Mouse (Mus musculus) embryonic facial prominence, embryonic 13.5 days (tissue): ENCODE measurements around the gene Gm9195. TPM values are rescaled to one million over a fixed set of nuclear protein-coding genes. Genes with fewer than 3 reads are reported as not detected.

Experiments
- ATAC-seq: fragments of 200-750 bp; cut with Nextera tagmentation; 2 replicates; pipeline ENCODE4 v1.8.0; 2017; ENCODE audit warnings: low read depth; ENCODE audit not compliant: insufficient number of reproducible peaks, insufficient read depth, low FRiP score, low TSS enrichment
- H3K27ac ChIP-seq: fragments of 300-500 bp; sonication (generic); 2 replicates; pipeline ENCODE4 v1.5.1; 2015; ENCODE audit warnings: moderate library complexity, mild to moderate bottlenecking, inconsistent platforms
- H3K27me3 ChIP-seq: fragments of 300-500 bp; sonication (generic); 2 replicates; pipeline ENCODE4 v1.6.1; 2015; ENCODE audit warnings: mild to moderate bottlenecking, inconsistent platforms
- H3K36me3 ChIP-seq: fragments of 300-500 bp; sonication (generic); 2 replicates; pipeline ENCODE4 v1.6.1; 2015; ENCODE audit warnings: mild to moderate bottlenecking, inconsistent platforms
- H3K4me1 ChIP-seq: fragments of 300-500 bp; sonication (generic); 2 replicates; pipeline ENCODE4 v1.6.1; 2015; ENCODE audit warnings: inconsistent platforms
- H3K4me2 ChIP-seq: fragments of 300-500 bp; sonication (generic); 2 replicates; pipeline ENCODE4 v1.6.1; 2015; ENCODE audit warnings: moderate library complexity, mild to moderate bottlenecking, inconsistent platforms
- H3K4me3 ChIP-seq: fragments of 300-500 bp; sonication (generic); 2 replicates; pipeline ENCODE4 v1.5.1; 2015; ENCODE audit warnings: mild to moderate bottlenecking, inconsistent platforms
- H3K9ac ChIP-seq: fragments of 300-500 bp; sonication (generic); 2 replicates; pipeline ENCODE4 v1.6.1; 2015; ENCODE audit warnings: mild to moderate bottlenecking, inconsistent platforms
- H3K9me3 ChIP-seq: fragments of 300-500 bp; sonication (generic); 2 replicates; pipeline ENCODE4 v1.6.1; 2016; ENCODE audit warnings: inconsistent platforms
- WGBS: fragments of 180-500 bp; shearing (Covaris S2); methylation state at CpG from one replicate; pipeline ENCODE4 v1.1.7; 2015; ENCODE audit warnings: mixed read lengths; 5-methylcytosine and 5-hydroxymethylcytosine counted together
- polyA plus RNA-seq: library from polyadenylated mRNA; unstranded; fragments of >200 nt; fragmentation: Nextera tagmentation; extraction: Ambion mirVana; gene quantifications from 2 replicates; pipeline ENCODE4 v1.2.1, GENCODE M21; 2015

The Gm9195 gene
- polyA plus RNA-seq: not detected in 2 replicates

DNA sequence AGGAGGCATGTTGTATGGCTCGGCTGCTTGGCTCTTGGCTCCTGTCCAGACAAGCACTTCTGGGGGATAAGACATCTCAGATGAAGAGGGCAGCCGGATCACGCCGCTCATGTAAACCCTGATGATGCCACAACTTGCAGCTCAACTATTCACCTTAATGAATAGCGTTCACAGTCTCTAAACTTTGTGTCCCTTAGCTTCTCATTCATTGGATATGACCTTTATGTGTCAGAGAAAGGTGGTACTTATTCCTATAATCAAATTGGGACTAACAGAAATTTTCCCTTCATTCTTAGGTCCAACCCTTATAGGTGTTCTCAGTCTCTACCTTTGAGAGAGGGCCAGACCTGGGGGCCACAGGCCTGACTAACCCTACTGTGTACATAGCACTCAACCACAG lies at the start of gene Gm9195:
Gene Gm9195 (minus strand): TSS at position 101 of the 400 bp plus-strand sequence.
- no peak for ATAC-seq
- Histone ChIP-seq H3K4me2 (no peak within 1 kb of the TSS), H3K27me3 (no peaks in the 10 kb centered on the region), H3K36me3 (no peaks in the 10 kb centered on the region), H3K9me3 (no peaks in the 10 kb centered on the region), H3K27ac (no peak within 1 kb of the TSS), H3K9ac (no peak within 1 kb of the TSS), H3K4me1 (no peaks in the 10 kb centered on the region), H3K4me3 (no peak within 1 kb of the TSS)
- 69% methylated on average over 5 of the region's 5 CpGs for WGBS

DNA sequence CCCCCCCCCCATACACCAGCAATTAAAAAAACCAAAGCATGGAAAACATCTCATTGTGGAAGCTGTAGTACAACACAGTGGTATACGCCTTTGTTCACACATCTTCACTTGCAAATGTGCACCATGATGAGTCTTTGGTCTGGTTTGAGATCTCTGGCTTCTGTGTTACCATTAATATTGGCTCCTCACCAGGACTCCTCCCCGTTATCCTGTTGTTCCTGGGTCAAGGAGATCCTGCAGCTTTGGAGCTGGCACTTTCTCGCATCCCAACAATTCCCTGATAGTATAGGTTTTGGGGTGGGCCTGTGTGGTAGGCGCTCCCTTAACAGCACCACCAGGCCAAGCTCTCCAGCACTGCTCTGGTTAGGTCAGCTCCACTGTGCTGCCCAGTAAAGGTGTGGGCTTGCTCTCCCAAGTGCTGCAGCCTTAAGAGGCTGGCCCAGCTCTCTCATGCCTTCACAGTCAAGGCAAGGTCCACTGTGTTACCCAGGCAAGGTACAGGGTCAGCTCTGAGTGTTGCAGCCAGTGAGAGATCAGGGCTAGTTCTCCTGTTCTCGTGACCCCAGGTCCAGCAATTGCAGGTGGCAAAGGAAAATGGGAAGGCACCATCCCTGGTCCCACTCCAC lies 44.9 kb upstream of the Gm9195 start:
- peaks cover 23% of the 10 kb centered on the region for H3K27me3 ChIP-seq
- H3K27ac ChIP-seq: no peak overlapping the region
- 0 out of 2 replicates have a peak, but pooled peaks have one; percentile 60 for ATAC-seq
- no peak overlapping the region for H3K9ac ChIP-seq
- no peak overlapping the region for H3K4me3 ChIP-seq
- H3K9me3 ChIP-seq: no peaks in the 10 kb centered on the region
- H3K4me1 ChIP-seq: peaks cover 8% of the 10 kb centered on the region
- peaks cover 28% of the 10 kb centered on the region for H3K36me3 ChIP-seq
- no peak overlapping the region for H3K4me2 ChIP-seq
- 84% methylated on average over 5 of the region's 5 CpGs for WGBS

DNA sequence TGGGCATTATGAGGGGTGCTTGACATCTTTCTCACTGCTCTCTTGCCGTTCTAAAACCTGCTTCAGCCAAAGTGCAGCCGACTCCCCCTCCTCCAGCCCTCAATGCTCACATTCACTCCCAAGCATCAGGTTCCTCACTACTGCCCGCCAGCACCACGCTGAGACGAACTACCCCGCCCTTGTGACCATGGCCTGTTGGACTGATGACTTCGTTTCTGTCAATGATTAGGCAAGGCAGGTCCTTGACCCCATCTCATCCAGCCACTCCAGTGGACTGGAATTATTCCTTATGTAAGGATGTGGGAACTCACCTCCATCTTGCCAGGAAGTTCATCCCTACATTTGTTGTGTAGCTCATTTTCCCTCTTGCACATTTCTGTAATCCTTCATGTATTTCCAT lies 42.2 kb upstream of the Gm9195 start:
- no peak for ATAC-seq
- 79% methylated on average over 7 of the region's 7 CpGs for WGBS
- peaks cover 8% of the 10 kb centered on the region for H3K4me1 ChIP-seq

DNA sequence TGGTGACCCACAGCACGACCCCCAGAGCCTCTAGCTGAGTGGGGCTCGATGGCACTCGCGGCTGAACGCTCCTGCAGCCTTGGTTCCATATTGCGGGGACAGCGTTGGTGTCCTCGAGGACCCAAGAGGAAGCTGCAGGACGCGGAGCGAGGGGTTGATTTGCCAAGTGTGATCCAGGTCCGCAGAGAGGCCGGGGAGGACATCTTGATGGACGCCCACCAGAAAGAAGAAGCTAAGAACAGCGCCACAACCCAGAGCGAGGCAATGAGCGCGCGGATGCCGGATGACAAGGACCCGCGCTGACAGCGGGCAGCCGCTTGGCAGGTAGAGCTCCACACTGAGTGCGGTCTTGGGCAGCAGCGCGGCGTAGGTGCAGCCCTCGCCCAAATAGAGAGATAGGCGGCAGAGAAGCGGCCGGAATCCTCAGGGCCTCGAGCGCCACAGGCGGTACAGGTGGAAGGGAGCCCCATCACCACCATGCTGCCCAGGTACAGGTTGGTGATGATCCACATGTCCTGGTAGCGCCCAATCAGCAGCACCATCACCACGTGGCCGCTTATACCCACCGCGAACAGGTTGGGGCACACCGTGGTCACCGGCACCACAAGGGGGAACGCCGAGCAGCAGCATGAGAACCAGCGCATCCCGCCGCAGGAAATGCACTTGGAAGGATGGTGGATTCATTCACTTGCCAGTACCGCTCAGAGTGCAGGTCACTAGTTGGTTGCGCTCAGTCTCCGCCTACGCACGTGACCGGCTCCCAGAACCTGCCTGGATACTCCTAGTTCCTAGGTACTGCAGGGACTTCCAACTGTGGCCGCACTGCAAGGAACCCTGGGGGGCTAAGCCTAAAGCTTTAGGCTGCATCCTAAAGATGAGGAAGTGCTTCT lies 40.6 kb upstream of the Gm9195 start:
- peak overlapping the region; percentile 58 for H3K9ac ChIP-seq
- WGBS: 3% methylated on average over 54 of the region's 54 CpGs
- H3K4me1 ChIP-seq: peaks cover 8% of the 10 kb centered on the region
- ATAC-seq: peak; percentile 63
- H3K36me3 ChIP-seq: peaks cover 5% of the 10 kb centered on the region; the same call in 1 of the 2 replicates
- no peak overlapping the region for H3K27ac ChIP-seq
- peak overlapping the region; percentile 43 for H3K4me3 ChIP-seq
- peaks cover 53% of the 10 kb centered on the region for H3K27me3 ChIP-seq
- peak overlapping the region; percentile 91 for H3K4me2 ChIP-seq
- H3K9me3 ChIP-seq: no peaks in the 10 kb centered on the region

More for the DNA sequence above, 42.2 kb upstream of the Gm9195 start:
- Histone ChIP-seq H3K4me2 (no peak overlapping the region), H3K9ac (no peak overlapping the region), H3K9me3 (no peaks in the 10 kb centered on the region), H3K27ac (no peak overlapping the region), H3K27me3 (peaks cover 50% of the 10 kb centered on the region), H3K4me3 (no peak overlapping the region), H3K36me3 (peaks cover 5% of the 10 kb centered on the region; the same call in 1 of the 2 replicates)

DNA sequence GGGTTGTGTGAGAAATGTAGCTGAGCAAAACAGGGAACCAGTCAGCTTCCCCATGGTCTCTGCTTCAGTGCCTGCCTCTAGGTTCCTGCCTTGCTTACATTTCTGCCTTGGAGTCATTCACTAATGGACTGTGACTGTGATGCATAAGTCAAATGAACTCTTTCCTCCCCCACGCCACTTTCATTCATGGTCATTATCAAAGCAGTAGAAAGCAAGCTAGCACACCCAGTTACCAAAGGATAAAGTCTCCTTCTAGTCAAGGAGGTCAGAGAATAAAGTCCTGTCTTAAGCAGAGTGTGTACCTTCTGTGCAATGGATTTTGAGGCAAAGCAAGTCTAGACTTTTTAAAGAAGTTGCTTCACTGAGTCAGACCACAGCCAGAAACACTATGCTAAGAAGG lies 35.5 kb upstream of the Gm9195 start:
- no peak overlapping the region for H3K27ac ChIP-seq
- 59% methylated on average over 1 of the region's 1 CpGs for WGBS
- no peak overlapping the region for H3K4me3 ChIP-seq
- peaks cover 36% of the 10 kb centered on the region for H3K27me3 ChIP-seq
- no peaks in the 10 kb centered on the region for H3K9me3 ChIP-seq
- no peak overlapping the region for H3K4me2 ChIP-seq
- H3K36me3 ChIP-seq: no peaks in the 10 kb centered on the region
- no peak overlapping the region for H3K9ac ChIP-seq
- ATAC-seq: no peak
- peaks cover 5% of the 10 kb centered on the region for H3K4me1 ChIP-seq

DNA sequence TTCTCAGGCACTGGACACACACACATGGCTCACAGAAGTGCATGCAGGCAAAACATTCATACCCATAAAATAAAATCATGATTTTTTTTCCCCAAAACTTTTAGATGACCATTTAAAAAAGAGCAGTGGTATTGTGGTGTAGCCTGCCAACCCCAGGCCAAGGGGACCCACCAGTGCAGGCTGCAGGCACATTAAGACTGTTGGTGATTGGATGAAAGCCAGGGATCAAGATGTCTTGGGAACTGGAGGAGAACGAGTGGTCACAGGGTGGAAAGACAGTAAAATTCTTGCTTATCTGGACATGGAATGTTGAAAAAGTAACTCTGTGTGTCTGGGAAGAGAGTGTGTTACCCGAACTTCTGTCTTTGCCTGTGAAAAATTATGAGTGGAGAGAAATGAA lies 27.9 kb upstream of the Gm9195 start:
- ATAC-seq: no peak
- Histone ChIP-seq H3K4me1 (no peaks in the 10 kb centered on the region), H3K36me3 (no peaks in the 10 kb centered on the region), H3K4me2 (no peak overlapping the region), H3K4me3 (no peak overlapping the region), H3K27me3 (no peaks in the 10 kb centered on the region), H3K9me3 (no peaks in the 10 kb centered on the region), H3K9ac (no peak overlapping the region), H3K27ac (no peak overlapping the region)
- 52% methylated on average over 2 of the region's 2 CpGs for WGBS

DNA sequence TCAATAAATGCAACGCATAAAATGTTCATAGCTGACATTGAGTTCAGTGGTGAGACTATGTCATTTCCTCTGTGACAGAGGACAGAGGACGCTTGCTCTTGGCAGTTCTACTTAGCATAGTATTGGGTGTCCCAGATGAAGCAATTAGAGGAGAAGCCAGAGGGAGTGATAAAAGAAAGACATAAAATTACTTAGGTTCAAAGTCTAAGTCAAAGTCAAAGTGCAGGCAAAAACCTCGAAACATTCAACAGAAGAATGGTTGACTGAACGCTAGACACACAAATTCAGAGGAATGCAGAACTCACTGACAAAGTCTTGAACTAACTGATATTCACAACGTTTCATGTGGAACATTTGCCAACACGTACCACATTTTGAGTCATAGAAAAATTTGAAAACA lies 27.1 kb upstream of the Gm9195 start:
- H3K4me3 ChIP-seq: no peak overlapping the region
- no peaks in the 10 kb centered on the region for H3K9me3 ChIP-seq
- H3K27ac ChIP-seq: no peak overlapping the region
- H3K36me3 ChIP-seq: no peaks in the 10 kb centered on the region
- 76% methylated on average over 6 of the region's 6 CpGs for WGBS
- no peaks in the 10 kb centered on the region for H3K27me3 ChIP-seq
- no peak overlapping the region for H3K4me2 ChIP-seq
- H3K9ac ChIP-seq: no peak overlapping the region
- no peaks in the 10 kb centered on the region for H3K4me1 ChIP-seq
- ATAC-seq: no peak

DNA sequence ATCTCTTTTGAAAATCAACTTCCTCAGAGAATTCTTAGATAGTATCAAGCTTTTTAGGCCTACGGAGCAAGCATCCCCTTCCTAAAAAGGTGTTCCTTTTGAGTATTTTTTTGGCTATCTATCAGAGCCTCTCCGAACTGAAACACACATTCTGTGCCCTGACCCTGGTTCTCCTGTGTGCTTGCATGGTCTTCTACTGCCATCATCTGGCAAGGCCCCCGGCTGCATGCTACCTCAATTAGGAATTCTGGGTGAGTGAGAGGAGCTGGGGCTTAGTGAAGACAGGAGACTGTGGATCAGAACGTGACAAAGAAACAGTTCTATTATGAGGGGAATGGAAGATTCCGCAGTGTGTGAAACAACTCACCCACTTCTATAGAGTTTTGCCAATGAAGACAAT lies 24.7 kb upstream of the Gm9195 start:
- WGBS: 25% methylated on average over 5 of the region's 5 CpGs
- no peak for ATAC-seq
- H3K4me3 ChIP-seq: no peak overlapping the region

DNA sequence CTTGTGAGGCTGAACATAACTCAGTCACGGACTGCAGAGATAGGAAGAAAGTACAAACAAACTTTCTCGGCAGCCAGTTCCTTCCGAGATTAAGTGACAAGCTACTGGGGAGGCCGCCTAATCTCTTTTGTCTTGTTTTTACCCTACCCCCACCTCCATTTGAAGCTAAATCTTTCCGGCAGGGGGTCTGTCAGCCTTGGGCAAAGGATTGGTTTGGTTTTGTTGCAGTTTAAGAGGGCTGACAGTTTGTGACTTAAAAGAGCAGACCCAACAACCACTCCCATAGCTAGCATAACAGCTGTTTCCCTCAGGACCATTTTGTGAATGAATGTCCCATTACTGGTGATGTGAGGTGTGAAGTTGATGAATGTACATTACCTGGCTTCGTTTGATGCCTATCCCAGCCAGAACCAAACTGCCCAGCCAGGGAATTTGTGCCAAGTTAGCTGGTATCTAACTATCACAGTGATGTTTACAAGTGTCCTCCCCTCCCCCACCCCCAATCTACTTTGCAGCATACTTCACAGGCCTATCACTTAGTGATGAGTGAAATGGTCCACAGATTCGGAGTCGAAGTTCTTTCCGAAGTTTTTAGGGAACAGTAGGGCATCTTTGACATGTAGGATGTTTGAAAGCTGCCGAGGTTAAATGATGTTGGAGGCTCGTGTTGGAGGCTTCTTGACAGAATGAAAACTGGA lies 15.2 kb upstream of the Gm9195 start:
- H3K4me2 ChIP-seq: peak overlapping the region; percentile 69
- H3K36me3 ChIP-seq: no peaks in the 10 kb centered on the region
- H3K27ac ChIP-seq: no peak overlapping the region
- H3K9me3 ChIP-seq: no peaks in the 10 kb centered on the region
- 17% methylated on average over 11 of the region's 11 CpGs for WGBS
- H3K4me3 ChIP-seq: peak overlapping the region; percentile 39
- peak overlapping the region; percentile 64 for H3K9ac ChIP-seq
- H3K4me1 ChIP-seq: peaks cover 6% of the 10 kb centered on the region; the same call in 1 of the 2 replicates
- ATAC-seq: no peak
- H3K27me3 ChIP-seq: no peaks in the 10 kb centered on the region

More for the DNA sequence above, 24.7 kb upstream of the Gm9195 start:
- no peaks in the 10 kb centered on the region for H3K4me1 ChIP-seq
- H3K9ac ChIP-seq: no peak overlapping the region
- H3K36me3 ChIP-seq: no peaks in the 10 kb centered on the region
- no peak overlapping the region for H3K4me2 ChIP-seq
- H3K27ac ChIP-seq: no peak overlapping the region
- H3K9me3 ChIP-seq: no peaks in the 10 kb centered on the region
- no peaks in the 10 kb centered on the region for H3K27me3 ChIP-seq

DNA sequence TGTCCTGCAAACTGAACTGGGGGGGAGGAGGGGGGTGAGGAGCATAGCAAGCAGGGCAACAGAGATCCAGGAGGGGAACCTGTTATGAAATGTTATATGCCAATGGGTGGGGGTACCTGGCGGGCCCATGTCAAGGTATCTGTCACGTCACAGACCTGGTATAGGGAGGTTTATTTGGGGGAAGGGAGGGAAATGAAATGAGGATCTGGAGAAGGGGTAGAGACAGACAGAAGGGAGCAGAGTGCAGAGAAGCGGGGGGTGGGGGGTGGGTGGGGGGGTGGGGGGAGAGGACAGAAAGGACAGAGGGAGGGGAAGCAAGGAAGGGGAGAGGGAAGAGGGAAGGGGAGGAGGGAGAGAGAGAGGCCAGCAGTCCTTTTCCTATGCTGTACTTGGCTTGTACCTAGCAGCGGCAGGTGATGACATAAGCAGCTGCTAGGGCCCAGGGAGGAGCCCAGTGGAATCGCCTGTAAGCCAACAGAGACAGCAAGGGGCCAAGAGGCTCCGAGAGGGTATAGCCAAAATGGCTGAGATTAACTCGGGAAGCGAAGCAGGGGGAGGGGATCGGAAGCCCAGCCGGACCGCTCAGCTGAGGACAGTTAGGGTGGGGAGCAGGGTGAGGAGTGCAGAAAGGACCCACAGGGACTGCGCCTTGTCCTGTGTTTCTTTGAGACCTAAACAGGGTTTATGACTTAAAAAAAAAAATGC lies 14.5 kb upstream of the Gm9195 start:
- Histone ChIP-seq H3K27me3 (no peaks in the 10 kb centered on the region), H3K9me3 (no peaks in the 10 kb centered on the region), H3K36me3 (no peaks in the 10 kb centered on the region), H3K4me1 (peaks cover 6% of the 10 kb centered on the region; the same call in 1 of the 2 replicates), H3K9ac (peak overlapping the region; percentile 64), H3K4me3 (peak overlapping the region; percentile 39), H3K27ac (no peak overlapping the region), H3K4me2 (peak overlapping the region; percentile 69)
- ATAC-seq: peak; percentile 59; the same call in 1 of the 2 replicates
- 7% methylated on average over 12 of the region's 12 CpGs for WGBS

DNA sequence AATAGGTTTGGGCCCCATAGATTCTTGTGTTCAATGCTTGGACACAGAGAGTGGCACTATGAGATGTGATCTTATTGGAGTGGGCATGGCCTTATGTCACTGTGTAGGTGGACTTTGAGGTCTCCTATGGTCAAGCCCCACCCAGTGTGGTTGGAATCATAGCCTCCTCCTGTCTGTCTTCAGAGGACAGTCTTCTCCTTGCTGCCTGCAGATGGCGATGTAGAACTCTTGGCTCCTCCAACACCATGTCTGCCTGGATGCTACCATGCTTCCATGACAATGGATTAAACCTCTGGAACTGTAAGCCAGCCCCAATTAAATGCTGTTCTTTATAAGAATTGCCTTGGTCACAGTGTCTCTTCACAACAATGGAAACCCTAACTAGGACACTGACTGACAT lies 13.3 kb upstream of the Gm9195 start:
- Histone ChIP-seq H3K36me3 (no peaks in the 10 kb centered on the region), H3K4me2 (no peak overlapping the region), H3K4me1 (peaks cover 6% of the 10 kb centered on the region; the same call in 1 of the 2 replicates), H3K27ac (no peak overlapping the region), H3K9me3 (no peaks in the 10 kb centered on the region), H3K4me3 (no peak overlapping the region), H3K9ac (no peak overlapping the region), H3K27me3 (no peaks in the 10 kb centered on the region)
- WGBS: 80% methylated on average over 1 of the region's 1 CpGs
- no peak for ATAC-seq
